Mouse (Mus musculus): ENCODE data around the gene Gm42742. TPM values are rescaled to one million over a fixed set of nuclear protein-coding genes. Genes with fewer than 3 reads are reported as not detected.

Gene Gm42742
- 52.7 and 56.0 TPM in 2 replicates for polyA plus RNA-seq (2014; fragmentation: Nextera tagmentation; extraction: Ambion mirVana)

DNA sequence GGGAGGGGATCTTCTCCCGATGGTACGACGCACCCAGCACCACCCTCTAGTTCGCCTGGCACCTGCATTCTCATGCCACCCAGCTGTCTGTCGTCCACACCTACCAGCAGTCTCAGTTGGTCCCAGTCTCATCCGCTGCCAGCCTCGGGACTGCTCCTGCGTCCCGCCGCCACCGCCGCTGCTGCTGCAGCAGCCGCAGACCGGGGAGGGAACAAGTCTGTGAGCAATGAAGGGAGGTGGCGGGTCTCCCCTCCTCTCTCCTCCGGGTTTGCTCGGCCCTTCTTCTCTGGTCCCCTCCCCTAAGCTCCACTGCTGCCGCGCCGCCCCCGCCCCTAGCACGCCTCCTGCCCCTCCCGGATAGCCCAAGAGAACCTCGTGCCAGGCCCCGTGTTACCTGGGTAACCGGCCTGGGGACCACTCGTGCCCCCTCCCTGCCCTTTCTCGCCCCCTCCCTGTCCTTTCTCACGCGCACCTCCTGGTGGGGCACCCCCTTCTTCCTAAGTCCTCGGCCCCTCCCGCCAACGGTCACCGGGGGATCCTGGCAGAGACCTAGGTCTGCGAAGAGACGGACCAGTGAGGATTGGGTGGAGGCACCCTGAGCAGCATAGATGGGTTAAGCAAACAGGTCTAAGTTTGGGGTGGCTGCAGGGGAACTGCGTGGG lies at the start of gene Gm42742, which contains the start of gene Prrt2:
Gene Gm42742, minus strand, starts transcription at position 197 of the 662 bp plus-strand sequence.
Gene Prrt2, minus strand, starts transcription at position 311 of the 662 bp plus-strand sequence.
- H3K4me1 ChIP-seq (ENCODE audit: control insufficient read depth, insufficient read depth, low read length): peaks cover 15% of the 10 kb centered on the region
- peak within 1 kb of the TSS; percentile 46 for H3K4me3 ChIP-seq (ENCODE audit: low read depth, low read length)

DNA sequence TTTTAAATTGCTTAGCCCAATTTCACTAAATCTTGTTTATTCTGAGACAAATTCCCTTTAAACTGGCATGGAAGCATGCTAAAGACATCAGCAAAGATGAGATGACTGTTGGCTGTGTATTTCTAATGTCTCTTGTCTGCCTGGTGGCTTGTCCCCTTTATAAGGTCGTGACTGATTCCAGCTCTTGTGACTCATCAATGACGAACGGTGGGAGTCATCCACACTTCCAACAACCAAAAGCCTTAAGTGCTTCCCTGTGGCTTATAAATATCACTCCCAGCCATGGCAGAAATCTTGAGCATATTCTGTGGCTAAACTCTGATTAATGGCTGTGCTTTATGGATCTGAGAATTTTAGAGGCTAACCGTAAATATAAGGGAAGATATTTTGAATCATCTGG lies 45.4 kb upstream of the Gm42742 start:
- ATAC-seq (replicated peaks; ENCODE audit: insufficient number of reproducible peaks, low FRiP score, low TSS enrichment, low read depth) (no peak), DNase-seq (ENCODE audit: low spot score) (no peak)
- no peak overlapping the region for H3K27ac ChIP-seq (replicated peaks; ENCODE audit: low read depth, low read length)
- H3K27me3 ChIP-seq (ENCODE audit: control insufficient read depth, insufficient read depth, low read length): no peaks in the 10 kb centered on the region
- H3K4me2 ChIP-seq (ENCODE audit: low read depth, low read length): no peak overlapping the region
- no peaks in the 10 kb centered on the region for H3K9me3 ChIP-seq (replicated peaks; ENCODE audit: control insufficient read depth, low read length)
- H3K4me3 ChIP-seq (ENCODE audit: low read depth, low read length): no peak overlapping the region
- 87% methylated on average over 4 of the region's 4 CpGs for WGBS
- no peaks in the 10 kb centered on the region for H3K36me3 ChIP-seq (replicated peaks; ENCODE audit: control insufficient read depth, insufficient read depth, low read depth, low read length)
- no peaks in the 10 kb centered on the region for H3K4me1 ChIP-seq (ENCODE audit: control insufficient read depth, insufficient read depth, low read length)
- H3K9ac ChIP-seq (replicated peaks; ENCODE audit: low read length): no peak overlapping the region

More for the DNA sequence above, at the start of gene Gm42742, which contains the start of gene Prrt2:
- Histone ChIP-seq H3K27me3 (ENCODE audit: control insufficient read depth, insufficient read depth, low read length) (no peaks in the 10 kb centered on the region), H3K9ac (replicated peaks; ENCODE audit: low read length) (peak within 1 kb of the TSS; percentile 74), H3K36me3 (replicated peaks; ENCODE audit: control insufficient read depth, insufficient read depth, low read depth, low read length) (peaks cover 4% of the 10 kb centered on the region), H3K4me2 (ENCODE audit: low read depth, low read length) (peak within 1 kb of the TSS; percentile 83), H3K9me3 (replicated peaks; ENCODE audit: control insufficient read depth, low read length) (no peaks in the 10 kb centered on the region), H3K27ac (replicated peaks; ENCODE audit: low read depth, low read length) (peak within 1 kb of the TSS; percentile 62)
- DNase-seq (ENCODE audit: low spot score): peak; percentile 72
- 0 out of 2 replicates have a peak, but pooled peaks have one; percentile 8 for ATAC-seq (replicated peaks; ENCODE audit: insufficient number of reproducible peaks, low FRiP score, low TSS enrichment, low read depth)
- 2% methylated on average over 37 of the region's 37 CpGs for WGBS

DNA sequence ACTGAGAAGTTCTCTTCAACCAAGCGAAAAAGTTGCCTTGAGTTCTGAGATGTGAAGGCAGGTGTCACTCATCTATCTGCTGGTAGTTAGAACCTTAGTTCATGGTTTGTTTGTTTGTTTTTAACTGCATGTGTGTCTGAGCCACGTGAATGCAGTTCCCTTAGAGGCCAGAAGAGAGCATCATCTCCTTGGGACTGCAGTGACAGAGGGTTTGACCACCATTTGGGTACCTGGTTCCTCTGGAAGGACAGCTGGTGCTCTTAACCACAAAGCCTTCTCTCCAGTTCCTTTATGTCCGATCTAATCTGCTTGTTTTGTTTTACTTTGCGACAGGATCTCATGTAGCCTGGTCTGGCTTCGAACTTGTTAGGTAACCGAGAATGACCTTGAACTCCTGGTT lies 44.6 kb upstream of the Gm42742 start:
- H3K27ac ChIP-seq (replicated peaks; ENCODE audit: low read depth, low read length): no peak overlapping the region
- no peaks in the 10 kb centered on the region for H3K4me1 ChIP-seq (ENCODE audit: control insufficient read depth, insufficient read depth, low read length)
- ATAC-seq (replicated peaks; ENCODE audit: insufficient number of reproducible peaks, low FRiP score, low TSS enrichment, low read depth): no peak
- 87% methylated on average over 6 of the region's 6 CpGs for WGBS
- no peaks in the 10 kb centered on the region for H3K9me3 ChIP-seq (replicated peaks; ENCODE audit: control insufficient read depth, low read length)
- no peak for DNase-seq (ENCODE audit: low spot score)
- H3K36me3 ChIP-seq (replicated peaks; ENCODE audit: control insufficient read depth, insufficient read depth, low read depth, low read length): no peaks in the 10 kb centered on the region
- no peak overlapping the region for H3K4me3 ChIP-seq (ENCODE audit: low read depth, low read length)
- H3K4me2 ChIP-seq (ENCODE audit: low read depth, low read length): no peak overlapping the region
- H3K9ac ChIP-seq (replicated peaks; ENCODE audit: low read length): no peak overlapping the region
- H3K27me3 ChIP-seq (ENCODE audit: control insufficient read depth, insufficient read depth, low read length): no peaks in the 10 kb centered on the region

GRCm38 (mm10) chr7:127055026-127055585 lies 34.2 kb upstream of the Gm42742 start:
- WGBS: 71% methylated on average over 5 of the region's 5 CpGs
- no peak overlapping the region for H3K4me2 ChIP-seq (ENCODE audit: low read depth, low read length)
- no peaks in the 10 kb centered on the region for H3K36me3 ChIP-seq (replicated peaks; ENCODE audit: control insufficient read depth, insufficient read depth, low read depth, low read length)
- H3K9ac ChIP-seq (replicated peaks; ENCODE audit: low read length): no peak overlapping the region
- no peak overlapping the region for H3K4me3 ChIP-seq (ENCODE audit: low read depth, low read length)
- no peaks in the 10 kb centered on the region for H3K4me1 ChIP-seq (ENCODE audit: control insufficient read depth, insufficient read depth, low read length)
- no peak overlapping the region for H3K27ac ChIP-seq (replicated peaks; ENCODE audit: low read depth, low read length)
- no peaks in the 10 kb centered on the region for H3K27me3 ChIP-seq (ENCODE audit: control insufficient read depth, insufficient read depth, low read length)
- DNase-seq (ENCODE audit: low spot score): no peak
- ATAC-seq (replicated peaks; ENCODE audit: insufficient number of reproducible peaks, low FRiP score, low TSS enrichment, low read depth): no peak
- H3K9me3 ChIP-seq (replicated peaks; ENCODE audit: control insufficient read depth, low read length): no peaks in the 10 kb centered on the region

DNA sequence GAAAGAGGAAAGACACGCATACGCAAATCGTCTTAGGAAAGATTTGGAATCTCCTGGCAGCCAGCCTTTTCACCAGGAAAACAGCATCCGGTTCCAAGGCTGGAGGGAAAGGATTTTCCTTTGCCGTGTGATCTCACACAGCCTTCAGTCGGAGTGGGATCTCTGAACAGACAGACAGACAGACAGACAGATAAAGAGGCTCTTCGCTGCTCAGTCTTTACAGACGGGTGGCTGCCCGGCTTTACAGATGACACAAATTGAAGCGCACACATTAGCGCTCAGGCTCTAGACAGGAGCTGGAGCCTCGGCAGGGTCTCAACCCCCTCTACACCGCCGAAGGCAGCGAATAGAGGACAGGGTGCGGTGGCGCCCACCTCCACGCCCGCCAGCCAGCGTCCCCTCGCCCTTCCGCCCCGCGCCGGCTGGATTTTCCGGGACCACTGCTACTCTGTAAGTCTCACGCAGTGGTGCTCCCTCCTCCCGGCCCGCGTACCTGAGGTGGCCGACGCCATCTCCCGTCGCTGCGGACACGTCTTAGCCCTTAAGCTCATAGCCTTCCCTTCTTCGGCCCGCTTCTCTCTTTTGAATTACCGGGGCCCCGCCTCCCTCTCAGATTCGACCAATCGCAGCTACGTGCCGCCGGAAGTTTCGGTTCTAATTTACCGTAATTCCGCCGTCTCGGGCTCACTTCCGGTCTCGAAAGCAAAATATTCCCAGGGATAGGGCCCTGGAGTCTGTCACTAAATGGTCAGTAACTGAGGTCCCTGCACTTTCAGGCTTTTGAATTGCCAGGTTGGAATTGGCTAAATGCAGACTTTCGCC lies 21.2 kb upstream of the Gm42742 start, which contains the start of gene Kif22:
Gene Kif22, minus strand, starts transcription at position 621 of the 822 bp plus-strand sequence.
- H3K9me3 ChIP-seq (replicated peaks; ENCODE audit: control insufficient read depth, low read length): no peaks in the 10 kb centered on the region
- peak within 1 kb of the TSS; percentile 59 for H3K4me2 ChIP-seq (ENCODE audit: low read depth, low read length)
- peak within 1 kb of the TSS; percentile 85 for H3K9ac ChIP-seq (replicated peaks; ENCODE audit: low read length)
- WGBS: under 1% methylated on average over 53 of the region's 53 CpGs
- no peaks in the 10 kb centered on the region for H3K36me3 ChIP-seq (replicated peaks; ENCODE audit: control insufficient read depth, insufficient read depth, low read depth, low read length)
- 0 out of 2 replicates have a peak within 1 kb of the TSS, but pooled peaks have one; percentile 14 for H3K27ac ChIP-seq (replicated peaks; ENCODE audit: low read depth, low read length)
- DNase-seq (ENCODE audit: low spot score) (peak; percentile 95), ATAC-seq (replicated peaks; ENCODE audit: insufficient number of reproducible peaks, low FRiP score, low TSS enrichment, low read depth) (peak; percentile 84)
- H3K4me3 ChIP-seq (ENCODE audit: low read depth, low read length): peak within 1 kb of the TSS; percentile 84
- no peaks in the 10 kb centered on the region for H3K27me3 ChIP-seq (ENCODE audit: control insufficient read depth, insufficient read depth, low read length)
- no peaks in the 10 kb centered on the region for H3K4me1 ChIP-seq (ENCODE audit: control insufficient read depth, insufficient read depth, low read length)

- 84% methylated on average over 1 of the region's 1 CpGs for WGBS
- no peak overlapping the region for H3K27ac ChIP-seq (replicated peaks; ENCODE audit: low read depth, low read length)
- no peak overlapping the region for H3K9ac ChIP-seq (replicated peaks; ENCODE audit: low read length)
These were observed 10.3 kb upstream of the Gm42742 start for GRCm38 (mm10) chr7:127031244-127031643.

GRCm38 (mm10) chr7:127030172-127030571 lies 9.3 kb upstream of the Gm42742 start:
- Histone ChIP-seq H3K9me3 (replicated peaks; ENCODE audit: control insufficient read depth, low read length) (no peaks in the 10 kb centered on the region), H3K36me3 (replicated peaks; ENCODE audit: control insufficient read depth, insufficient read depth, low read depth, low read length) (peaks cover 11% of the 10 kb centered on the region), H3K9ac (replicated peaks; ENCODE audit: low read length) (no peak overlapping the region), H3K27ac (replicated peaks; ENCODE audit: low read depth, low read length) (no peak overlapping the region), H3K4me1 (ENCODE audit: control insufficient read depth, insufficient read depth, low read length) (peaks cover 4% of the 10 kb centered on the region), H3K4me3 (ENCODE audit: low read depth, low read length) (no peak overlapping the region), H3K27me3 (ENCODE audit: control insufficient read depth, insufficient read depth, low read length) (no peaks in the 10 kb centered on the region), H3K4me2 (ENCODE audit: low read depth, low read length) (no peak overlapping the region)
- DNase-seq (ENCODE audit: low spot score) (no peak), ATAC-seq (replicated peaks; ENCODE audit: insufficient number of reproducible peaks, low FRiP score, low TSS enrichment, low read depth) (no peak)
- 93% methylated on average over 1 of the region's 1 CpGs for WGBS

More at GRCm38 (mm10) chr7:127031244-127031643, 10.3 kb upstream of the Gm42742 start:
- Histone ChIP-seq H3K9me3 (replicated peaks; ENCODE audit: control insufficient read depth, low read length) (no peaks in the 10 kb centered on the region), H3K4me2 (ENCODE audit: low read depth, low read length) (no peak overlapping the region), H3K36me3 (replicated peaks; ENCODE audit: control insufficient read depth, insufficient read depth, low read depth, low read length) (peaks cover 11% of the 10 kb centered on the region), H3K4me3 (ENCODE audit: low read depth, low read length) (no peak overlapping the region), H3K27me3 (ENCODE audit: control insufficient read depth, insufficient read depth, low read length) (no peaks in the 10 kb centered on the region), H3K4me1 (ENCODE audit: control insufficient read depth, insufficient read depth, low read length) (peaks cover 4% of the 10 kb centered on the region)
- no peak for DNase-seq (ENCODE audit: low spot score)
- ATAC-seq (replicated peaks; ENCODE audit: insufficient number of reproducible peaks, low FRiP score, low TSS enrichment, low read depth): no peak
